Mouse (Mus musculus): ENCODE data around the gene Abca12. TPM values are rescaled to one million over a fixed set of nuclear protein-coding genes. Genes with fewer than 3 reads are reported as not detected.

Abca12 gene
- polyA plus RNA-seq, 1 experiment = not detected

GRCm38 (mm10) chr1:71291917-71292316 lies 122.8 kb downstream of the Abca12 start:
- Histone ChIP-seq H3K27ac (ENCODE audit: insufficient read depth, low read depth, low read length) (no peak overlapping the region), H3K4me3 (ENCODE audit: insufficient read depth, low read length) (no peak overlapping the region), H3K4me1 (ENCODE audit: control insufficient read depth, insufficient read depth, low read length) (no peaks in the 10 kb centered on the region)
- TF ChIP-seq POLR2A (IDR thresholded peaks at IDR 0.05; ENCODE audit: borderline replicate concordance, low read depth, low read length) = no peak
- TF ChIP-seq CTCF (IDR thresholded peaks at IDR 0.05; ENCODE audit: low read depth, low read length) = no peak

DNA sequence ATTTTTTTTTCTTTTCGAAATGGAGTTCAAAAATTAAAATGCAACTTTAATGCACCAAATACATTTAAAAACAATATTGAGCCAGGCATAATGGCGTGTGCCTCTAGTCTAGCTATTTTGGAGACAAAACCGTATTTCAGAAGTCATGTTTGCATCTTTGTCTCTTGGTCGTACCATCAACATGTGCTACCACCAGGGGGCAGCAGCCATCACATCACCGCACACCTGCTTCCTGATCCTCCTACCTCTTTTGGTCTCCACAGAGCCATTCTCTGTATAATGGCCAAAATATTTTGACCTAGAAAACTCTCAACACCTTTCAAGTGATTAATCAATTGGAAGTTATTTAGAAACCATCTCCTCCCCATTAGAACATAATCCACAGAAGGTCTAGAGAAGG lies 125.2 kb downstream of the Abca12 start:
- Histone ChIP-seq H3K4me1 (ENCODE audit: control insufficient read depth, insufficient read depth, low read length) (no peaks in the 10 kb centered on the region), H3K4me3 (ENCODE audit: insufficient read depth, low read length) (no peak overlapping the region), H3K27ac (ENCODE audit: insufficient read depth, low read depth, low read length) (no peak overlapping the region)
- TF ChIP-seq CTCF (IDR thresholded peaks at IDR 0.05; ENCODE audit: low read depth, low read length) (peak; percentile 63; the same call in 1 of the 2 replicates), POLR2A (IDR thresholded peaks at IDR 0.05; ENCODE audit: borderline replicate concordance, low read depth, low read length) (no peak)

- Histone ChIP-seq H3K4me1 (ENCODE audit: control insufficient read depth, insufficient read depth, low read length) (no peaks in the 10 kb centered on the region), H3K4me3 (ENCODE audit: insufficient read depth, low read length) (no peak overlapping the region), H3K27ac (ENCODE audit: insufficient read depth, low read depth, low read length) (no peak overlapping the region)
- TF ChIP-seq CTCF (IDR thresholded peaks at IDR 0.05; ENCODE audit: low read depth, low read length) (no peak), POLR2A (IDR thresholded peaks at IDR 0.05; ENCODE audit: borderline replicate concordance, low read depth, low read length) (no peak)
These were observed 137.8 kb downstream of the Abca12 start for GRCm38 (mm10) chr1:71276940-71277339.

DNA sequence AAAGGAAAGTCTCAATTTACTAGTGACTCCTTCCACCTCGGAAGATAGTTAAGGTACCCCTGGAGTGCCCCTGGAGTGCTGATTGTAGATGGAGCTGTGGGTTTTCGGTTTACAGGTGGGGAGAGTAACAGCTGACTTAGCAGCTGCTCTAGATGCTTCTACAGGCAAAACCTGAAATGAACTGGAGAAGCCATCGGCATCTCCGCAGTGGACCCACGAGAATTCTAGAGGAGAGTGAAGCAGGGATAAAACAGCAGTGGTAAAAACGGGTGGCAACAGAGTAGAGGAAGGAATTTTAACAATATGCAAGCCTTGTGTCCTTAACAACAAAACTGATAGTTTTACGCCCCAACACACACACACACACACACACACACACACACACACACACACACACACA lies 142.2 kb downstream of the Abca12 start:
- no peak for TF ChIP-seq POLR2A (IDR thresholded peaks at IDR 0.05; ENCODE audit: borderline replicate concordance, low read depth, low read length)
- TF ChIP-seq CTCF (IDR thresholded peaks at IDR 0.05; ENCODE audit: low read depth, low read length) = no peak
- H3K27ac ChIP-seq (ENCODE audit: insufficient read depth, low read depth, low read length) = no peak overlapping the region
- H3K4me3 ChIP-seq (ENCODE audit: insufficient read depth, low read length) = no peak overlapping the region
- H3K4me1 ChIP-seq (ENCODE audit: control insufficient read depth, insufficient read depth, low read length) = no peaks in the 10 kb centered on the region

- Histone ChIP-seq H3K4me1 (ENCODE audit: control insufficient read depth, insufficient read depth, low read length) (no peaks in the 10 kb centered on the region), H3K4me3 (ENCODE audit: insufficient read depth, low read length) (no peak overlapping the region), H3K27ac (ENCODE audit: insufficient read depth, low read depth, low read length) (no peak overlapping the region)
- TF ChIP-seq POLR2A (IDR thresholded peaks at IDR 0.05; ENCODE audit: borderline replicate concordance, low read depth, low read length) (no peak), CTCF (IDR thresholded peaks at IDR 0.05; ENCODE audit: low read depth, low read length) (no peak)
These were observed 142.6 kb downstream of the Abca12 start for GRCm38 (mm10) chr1:71272077-71272476.

- Histone ChIP-seq H3K4me3 (ENCODE audit: insufficient read depth, low read length) (no peak overlapping the region), H3K4me1 (ENCODE audit: control insufficient read depth, insufficient read depth, low read length) (no peaks in the 10 kb centered on the region), H3K27ac (ENCODE audit: insufficient read depth, low read depth, low read length) (no peak overlapping the region)
- TF ChIP-seq CTCF (IDR thresholded peaks at IDR 0.05; ENCODE audit: low read depth, low read length) (no peak), POLR2A (IDR thresholded peaks at IDR 0.05; ENCODE audit: borderline replicate concordance, low read depth, low read length) (no peak)
These were observed 144.6 kb downstream of the Abca12 start for GRCm38 (mm10) chr1:71270083-71270482.

DNA sequence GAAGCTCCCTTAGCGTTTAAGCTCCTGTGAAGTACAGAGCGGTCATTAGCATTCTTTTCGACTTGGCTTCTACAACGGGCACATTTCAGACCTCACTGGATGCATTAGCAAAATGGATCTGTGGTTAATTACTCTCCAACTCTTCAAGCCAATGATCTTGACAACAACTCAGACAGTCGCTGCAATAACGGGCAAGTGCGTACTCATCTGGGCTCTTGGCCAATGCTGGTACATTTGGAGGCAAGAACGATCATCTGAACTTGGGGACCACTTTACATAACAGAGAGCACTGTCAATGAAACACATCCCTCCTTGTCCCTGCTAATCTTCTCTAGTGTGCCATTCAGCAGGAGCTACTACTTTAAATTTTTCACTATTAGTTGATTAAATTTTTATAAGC lies 148.1 kb downstream of the Abca12 start:
- TF ChIP-seq POLR2A (IDR thresholded peaks at IDR 0.05; ENCODE audit: borderline replicate concordance, low read depth, low read length) (no peak), CTCF (IDR thresholded peaks at IDR 0.05; ENCODE audit: low read depth, low read length) (no peak)
- H3K4me3 ChIP-seq (ENCODE audit: insufficient read depth, low read length) = no peak overlapping the region
- no peaks in the 10 kb centered on the region for H3K4me1 ChIP-seq (ENCODE audit: control insufficient read depth, insufficient read depth, low read length)
- no peak overlapping the region for H3K27ac ChIP-seq (ENCODE audit: insufficient read depth, low read depth, low read length)

GRCm38 (mm10) chr1:71263532-71263931 lies 151.2 kb downstream of the Abca12 start:
- Histone ChIP-seq H3K4me1 (ENCODE audit: control insufficient read depth, insufficient read depth, low read length) (no peaks in the 10 kb centered on the region), H3K4me3 (ENCODE audit: insufficient read depth, low read length) (no peak overlapping the region), H3K27ac (ENCODE audit: insufficient read depth, low read depth, low read length) (no peak overlapping the region)
- TF ChIP-seq POLR2A (IDR thresholded peaks at IDR 0.05; ENCODE audit: borderline replicate concordance, low read depth, low read length) (no peak), CTCF (IDR thresholded peaks at IDR 0.05; ENCODE audit: low read depth, low read length) (no peak)

DNA sequence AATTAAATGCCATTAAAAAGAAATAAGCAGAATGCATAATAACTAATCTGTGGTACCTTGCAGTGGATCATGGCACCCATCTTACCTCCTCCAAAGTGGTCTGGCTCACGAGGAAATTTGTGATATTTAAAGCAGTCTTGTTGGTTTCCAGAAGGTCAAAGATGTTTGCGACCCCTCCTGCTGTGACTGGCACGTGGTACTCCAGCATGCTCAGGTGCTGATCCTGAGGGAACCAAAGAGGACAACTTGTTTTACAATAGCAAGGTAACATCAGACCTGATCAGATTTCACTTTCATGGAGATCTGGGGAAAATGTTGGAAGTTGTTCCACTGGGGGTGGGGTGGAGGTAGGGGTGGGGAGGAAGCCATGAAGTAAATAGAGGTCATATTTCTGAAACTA lies 170.1 kb downstream of the Abca12 start:
- H3K4me3 ChIP-seq (ENCODE audit: insufficient read depth, low read length) = no peak overlapping the region
- TF ChIP-seq POLR2A (IDR thresholded peaks at IDR 0.05; ENCODE audit: borderline replicate concordance, low read depth, low read length) (no peak), CTCF (IDR thresholded peaks at IDR 0.05; ENCODE audit: low read depth, low read length) (no peak)
- no peak overlapping the region for H3K27ac ChIP-seq (ENCODE audit: insufficient read depth, low read depth, low read length)
- no peaks in the 10 kb centered on the region for H3K4me1 ChIP-seq (ENCODE audit: control insufficient read depth, insufficient read depth, low read length)

DNA sequence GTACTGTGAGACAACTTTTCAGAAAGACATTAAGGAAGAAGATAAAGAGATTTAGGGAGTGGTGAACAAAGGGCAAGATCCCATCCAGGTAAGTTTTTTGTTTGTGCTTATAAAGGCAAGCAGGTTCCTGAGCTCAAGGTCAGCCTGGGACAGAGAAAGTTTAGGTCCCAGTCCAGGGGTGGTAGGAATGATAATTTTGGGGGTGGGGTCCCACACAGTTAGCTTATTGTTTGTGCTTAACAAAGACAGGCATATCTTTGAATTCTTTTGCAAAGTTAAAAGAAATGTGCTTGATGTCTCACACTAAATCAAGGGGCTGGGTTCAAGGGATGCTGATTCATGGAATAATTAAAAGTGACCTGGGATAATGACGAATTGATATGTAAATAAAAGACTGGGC lies 173.3 kb downstream of the Abca12 start:
- TF ChIP-seq CTCF (IDR thresholded peaks at IDR 0.05; ENCODE audit: low read depth, low read length) (no peak), POLR2A (IDR thresholded peaks at IDR 0.05; ENCODE audit: borderline replicate concordance, low read depth, low read length) (no peak)
- H3K27ac ChIP-seq (ENCODE audit: insufficient read depth, low read depth, low read length) = no peak overlapping the region
- no peak overlapping the region for H3K4me3 ChIP-seq (ENCODE audit: insufficient read depth, low read length)
- H3K4me1 ChIP-seq (ENCODE audit: control insufficient read depth, insufficient read depth, low read length) = no peaks in the 10 kb centered on the region

DNA sequence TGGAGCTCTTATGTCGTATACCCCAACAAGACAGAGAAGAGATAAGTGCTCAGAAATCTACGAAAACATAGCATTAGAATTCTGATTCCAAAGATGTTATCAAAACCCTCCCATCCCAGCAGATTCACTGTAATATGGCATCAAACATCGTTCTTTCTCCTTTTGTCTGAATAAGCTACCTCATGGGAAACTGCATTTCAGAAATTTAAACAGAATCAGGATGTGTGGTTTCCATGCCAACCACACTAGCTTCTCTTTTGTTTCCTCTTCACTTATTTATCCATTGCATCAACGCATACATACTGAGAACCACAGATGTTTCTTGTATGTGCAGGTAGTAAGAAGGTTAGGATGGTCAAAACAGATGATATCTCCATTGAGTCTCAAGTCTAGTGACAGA lies 175.1 kb downstream of the Abca12 start:
- TF ChIP-seq CTCF (IDR thresholded peaks at IDR 0.05; ENCODE audit: low read depth, low read length) (no peak), POLR2A (IDR thresholded peaks at IDR 0.05; ENCODE audit: borderline replicate concordance, low read depth, low read length) (no peak)
- Histone ChIP-seq H3K27ac (ENCODE audit: insufficient read depth, low read depth, low read length) (no peak overlapping the region), H3K4me1 (ENCODE audit: control insufficient read depth, insufficient read depth, low read length) (no peaks in the 10 kb centered on the region), H3K4me3 (ENCODE audit: insufficient read depth, low read length) (no peak overlapping the region)

Data from bone marrow macrophage, adult 2 months (primary cell).